Mouse (Mus musculus) G1E (cell line): ENCODE results near the gene Cnn3.

Source experiments
- CTCF ChIP-seq: IDR thresholded peaks from 2 replicates; pipeline ENCODE4 v1.5.1; 2012; ENCODE audit warnings: low read depth, low read length, inconsistent platforms, mixed read lengths
- GATA1 ChIP-seq: IDR thresholded peaks from 2 replicates; pipeline ENCODE4 v1.6.1; 2012; ENCODE audit warnings: borderline replicate concordance, low read length, inconsistent platforms, mixed read lengths
- GATA2 ChIP-seq: IDR thresholded peaks from 2 replicates; pipeline ENCODE4 v1.6.1; 2012; ENCODE audit warnings: low read depth, low read length, inconsistent platforms, borderline replicate concordance
- POLR2AphosphoS5 ChIP-seq: IDR thresholded peaks from 2 replicates; pipeline ENCODE4 v1.6.1; 2012; ENCODE audit warnings: low read depth, low read length, inconsistent platforms; ENCODE audit not compliant: insufficient replicate concordance
- TAL1 ChIP-seq: conservative IDR thresholded peaks from 2 replicates; pipeline ENCODE4 v1.6.1; 2012; ENCODE audit warnings: low read depth, low read length, inconsistent platforms, mixed read lengths

DNA sequence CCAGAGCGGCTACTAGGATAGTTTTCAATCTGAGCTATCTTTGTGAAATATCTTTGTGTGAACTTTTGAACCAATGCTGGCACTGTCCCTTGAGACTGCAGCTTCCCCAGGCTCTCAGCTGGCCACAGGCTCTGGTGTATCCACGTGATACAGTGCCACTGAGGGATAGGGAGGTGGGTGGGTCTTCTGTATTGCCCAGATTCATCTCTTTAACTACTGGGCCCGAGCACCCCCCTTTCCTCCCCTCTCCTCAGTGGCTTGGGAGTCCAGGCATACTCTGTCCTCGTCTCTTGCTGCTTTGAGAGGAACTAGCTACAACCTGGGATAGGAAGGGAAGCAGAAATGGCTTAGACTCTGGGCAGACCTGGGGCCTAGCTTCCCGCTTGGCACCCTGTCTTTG, 9.0 kb downstream of the Cnn3 start:
- no peak for TF ChIP-seq CTCF
- TF ChIP-seq GATA1 = no peak
- TF ChIP-seq GATA2 = no peak
- no peak for TF ChIP-seq POLR2AphosphoS5
- no peak for TF ChIP-seq TAL1
